Mouse (Mus musculus) hindbrain, embryonic 10.5 days (tissue): ENCODE data around the gene Olfr294. TPM values are rescaled to one million over a fixed set of nuclear protein-coding genes. Genes with fewer than 3 reads are reported as not detected.

Experiments used
- DNase-seq: peaks from one replicate; pipeline ENCODE4 v3.0.0-alpha.2; 2017; ENCODE audit warnings: low spot score
- H3K27ac ChIP-seq: fragments of 300-500 bp; sonication (generic); 2 replicates; pipeline ENCODE4 v1.5.1; 2016; ENCODE audit warnings: mild to moderate bottlenecking, moderate library complexity
- H3K27me3 ChIP-seq: fragments of 300-500 bp; sonication (generic); 2 replicates; pipeline ENCODE4 v1.6.1; 2016; ENCODE audit warnings: mild to moderate bottlenecking; ENCODE audit not compliant: poor library complexity, insufficient read depth, severe bottlenecking
- H3K36me3 ChIP-seq: fragments of 300-500 bp; sonication (generic); 2 replicates; pipeline ENCODE4 v1.6.1; 2016; ENCODE audit warnings: mild to moderate bottlenecking, moderate library complexity
- H3K4me1 ChIP-seq: fragments of 300-500 bp; sonication (generic); replicated peaks from 2 replicates; pipeline ENCODE4 v1.6.1; 2016; ENCODE audit warnings: mild to moderate bottlenecking
- H3K4me3 ChIP-seq: fragments of 300-500 bp; sonication (generic); 2 replicates; pipeline ENCODE4 v1.5.1; 2016; ENCODE audit warnings: mild to moderate bottlenecking, moderate library complexity
- H3K9me3 ChIP-seq: fragments of 300-500 bp; sonication (generic); 2 replicates; pipeline ENCODE4 v1.6.1; 2016; ENCODE audit warnings: mild to moderate bottlenecking, moderate library complexity
- WGBS: fragments of 180-500 bp; shearing (Covaris S2); methylation state at CpG from one replicate; pipeline ENCODE4 v1.1.7; 2016; 5-methylcytosine and 5-hydroxymethylcytosine counted together
- polyA plus RNA-seq: library from polyadenylated mRNA; unstranded; fragments of >200 nt; fragmentation: Nextera tagmentation; extraction: Ambion mirVana; gene quantifications from 2 replicates; pipeline ENCODE4 v1.2.1, GENCODE M21; 2016

Olfr294 gene
- polyA plus RNA-seq, result not detected in 2 replicates

DNA sequence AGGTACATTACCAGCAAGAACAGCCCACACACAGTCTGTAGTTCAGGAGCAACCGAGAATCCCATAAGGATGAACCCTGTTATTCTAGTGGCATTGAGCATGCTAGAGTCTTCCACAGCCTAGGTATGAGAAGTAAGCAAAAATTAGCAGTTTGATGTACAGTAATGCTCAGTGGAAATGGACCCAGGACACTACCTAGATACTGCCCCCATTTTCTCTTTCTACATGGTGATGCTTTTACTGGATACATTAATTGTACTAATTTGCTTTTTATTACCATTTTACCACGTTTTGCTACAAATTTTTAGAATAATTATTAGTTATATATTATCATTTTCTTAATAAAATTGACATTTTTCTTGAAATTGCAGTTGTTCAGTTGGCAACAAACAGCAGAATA is at the start of gene Olfr294:
TSS of gene Olfr294 (minus strand) at position 101 of the 400 bp plus-strand sequence.
- no peak within 1 kb of the TSS for H3K27ac ChIP-seq
- H3K27me3 ChIP-seq, result no peaks in the 10 kb centered on the region
- DNase-seq, result no peak
- no peak within 1 kb of the TSS for H3K4me3 ChIP-seq
- no peaks in the 10 kb centered on the region for H3K36me3 ChIP-seq
- H3K9me3 ChIP-seq, result no peaks in the 10 kb centered on the region
- H3K4me1 ChIP-seq, result no peaks in the 10 kb centered on the region
- WGBS, result 66% methylated on average over 2 of the region's 2 CpGs

DNA sequence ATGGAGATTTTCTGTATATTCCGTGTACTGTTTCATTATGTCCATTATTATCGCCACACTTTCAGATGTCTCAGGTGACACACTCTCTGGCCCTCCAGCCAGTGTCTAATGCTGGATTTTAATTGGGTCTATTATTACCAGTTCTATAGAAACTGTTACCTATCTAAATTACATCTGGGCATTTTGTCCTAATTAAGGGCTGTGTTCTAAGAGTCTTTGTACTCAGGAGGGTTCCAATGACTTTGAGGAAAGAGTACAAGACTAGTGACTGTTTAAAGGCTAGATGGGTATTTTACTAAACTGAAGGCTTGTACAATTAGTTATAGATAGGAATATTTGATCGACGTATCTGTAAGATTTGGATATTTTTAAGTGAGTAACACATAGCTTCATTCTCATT is 32.3 kb upstream of the Olfr294 start, which contains the start of gene Olfr293:
TSS of gene Olfr293 (plus strand) at position 301 of the 400 bp plus-strand sequence.
- no peaks in the 10 kb centered on the region for H3K9me3 ChIP-seq
- no peak for DNase-seq
- no peaks in the 10 kb centered on the region for H3K4me1 ChIP-seq
- no peak within 1 kb of the TSS for H3K27ac ChIP-seq
- no peak within 1 kb of the TSS for H3K4me3 ChIP-seq
- no peaks in the 10 kb centered on the region for H3K27me3 ChIP-seq
- WGBS, result 92% methylated on average over 4 of the region's 4 CpGs
- H3K36me3 ChIP-seq, result no peaks in the 10 kb centered on the region

DNA sequence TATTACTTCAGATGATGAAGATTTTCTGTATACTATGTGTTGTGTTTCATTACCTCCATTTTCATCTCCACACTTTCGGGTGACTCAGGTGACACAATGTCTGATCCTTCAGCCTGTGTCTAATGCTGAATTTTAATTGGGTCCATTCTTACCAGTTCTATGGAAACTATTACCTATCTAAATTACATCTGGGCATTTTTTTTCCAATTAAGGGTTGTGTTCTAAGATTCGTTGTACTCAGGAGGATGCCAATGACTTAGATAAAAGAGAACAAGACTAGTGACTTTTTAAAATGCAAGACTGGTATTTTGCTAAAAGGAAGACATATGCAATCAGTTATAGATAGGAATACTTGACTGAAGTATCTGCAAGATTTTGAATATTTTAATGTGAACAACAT is 32.9 kb downstream of the Olfr294 start, which contains the start of gene Olfr295:
TSS of gene Olfr295 (plus strand) at position 301 of the 400 bp plus-strand sequence.
- no peaks in the 10 kb centered on the region for H3K4me1 ChIP-seq
- no peak within 1 kb of the TSS for H3K4me3 ChIP-seq
- no peaks in the 10 kb centered on the region for H3K9me3 ChIP-seq
- no peaks in the 10 kb centered on the region for H3K36me3 ChIP-seq
- H3K27ac ChIP-seq, result no peak within 1 kb of the TSS
- no peak for DNase-seq
- WGBS, result 89% methylated on average over 2 of the region's 2 CpGs
- H3K27me3 ChIP-seq, result no peaks in the 10 kb centered on the region

Other genes starting within 250 kb of the Olfr294 start
- not detected in 2 replicates for gene Olfr305, start 249.7 kb downstream of the Olfr294 start, polyA plus RNA-seq
- not detected in 2 replicates for gene Olfr304, start 230.0 kb downstream of the Olfr294 start, polyA plus RNA-seq
- not detected in 2 replicates for gene Olfr303, start 218.9 kb downstream of the Olfr294 start, polyA plus RNA-seq
- not detected in 2 replicates for gene Olfr301, start 212.8 kb downstream of the Olfr294 start, polyA plus RNA-seq
- not detected in 2 replicates for gene Olfr299, start 156.7 kb downstream of the Olfr294 start, polyA plus RNA-seq
- gene Olfr298, start 124.2 kb downstream of the Olfr294 start, polyA plus RNA-seq, result not detected in 2 replicates
- gene Olfr297, start 96.7 kb downstream of the Olfr294 start, polyA plus RNA-seq, result not detected in 2 replicates
- gene Olfr295, start 32.8 kb downstream of the Olfr294 start, polyA plus RNA-seq, result not detected in 2 replicates
- gene Olfr293, start 32.4 kb upstream of the Olfr294 start, polyA plus RNA-seq, result not detected in 2 replicates
- not detected in 2 replicates for gene Olfr292, start 71.7 kb upstream of the Olfr294 start, polyA plus RNA-seq
- not detected in 2 replicates for gene Folh1, start 159.3 kb upstream of the Olfr294 start, polyA plus RNA-seq
- not detected in 2 replicates for gene Vmn2r77, start 178.4 kb upstream of the Olfr294 start, polyA plus RNA-seq